Mouse (Mus musculus) G1E (cell line): ENCODE results near the gene Sprr3.
"Not testable (repeated sequence)": the region's sequence is repeated elsewhere in the genome, so short reads cannot be mapped to it uniquely, and the experiment has no call there.

ENCODE experiments used
- CTCF ChIP-seq: IDR thresholded peaks from 2 replicates; pipeline ENCODE4 v1.5.1; 2012; ENCODE audit warnings: low read depth, low read length, inconsistent platforms, mixed read lengths
- GATA1 ChIP-seq: IDR thresholded peaks from 2 replicates; pipeline ENCODE4 v1.6.1; 2012; ENCODE audit warnings: borderline replicate concordance, low read length, inconsistent platforms, mixed read lengths
- TAL1 ChIP-seq: conservative IDR thresholded peaks from 2 replicates; pipeline ENCODE4 v1.6.1; 2012; ENCODE audit warnings: low read depth, low read length, inconsistent platforms, mixed read lengths

DNA sequence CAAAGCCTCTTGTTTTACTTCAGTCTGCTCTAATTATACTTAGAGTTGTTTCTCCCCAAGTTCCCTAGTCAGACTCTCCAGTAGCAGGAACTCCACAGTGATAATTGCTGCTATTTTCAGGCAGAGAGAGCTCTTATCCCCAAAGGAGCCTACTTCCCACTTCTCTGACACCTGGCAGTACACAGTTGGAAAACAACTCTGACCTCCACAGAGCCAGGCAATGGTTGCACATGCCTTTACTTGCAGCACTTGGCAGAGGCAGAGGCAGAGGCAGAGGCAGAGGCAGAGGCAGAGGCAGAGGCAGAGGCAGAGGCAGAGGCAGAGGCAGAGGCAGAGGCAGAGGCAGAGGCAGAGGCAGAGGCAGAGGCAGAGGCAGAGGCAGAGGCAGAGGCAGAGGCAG is 31.7 kb upstream of the Sprr3 start:
- not testable (repeated sequence) for TF ChIP-seq TAL1, CTCF, GATA1
